Mouse (Mus musculus) limb, embryonic 11.5 days (tissue): ENCODE results near the gene Rc3h2. TPM values are rescaled to one million over a fixed set of nuclear protein-coding genes. Genes with fewer than 3 reads are reported as not detected.
A peak's percentile ranks its signal among the peaks of the same experiment; 100 is the strongest.

Experiments used
- ATAC-seq: fragments of 200-750 bp; cut with Nextera tagmentation; 2 replicates; pipeline ENCODE4 v1.8.0; 2017; ENCODE audit warnings: low read depth; ENCODE audit not compliant: insufficient number of reproducible peaks, low FRiP score, low TSS enrichment
- DNase-seq: peaks from one replicate; pipeline ENCODE4 v3.0.0-alpha.2; 2015; ENCODE audit warnings: low spot score
- H3K27ac ChIP-seq: fragments of 300-500 bp; sonication (generic); replicated peaks from 2 replicates; pipeline ENCODE4 v1.5.1; 2014; ENCODE audit warnings: low read depth, mild to moderate bottlenecking, low read length
- H3K27me3 ChIP-seq: fragments of 300-500 bp; sonication (generic); 2 replicates; pipeline ENCODE4 v1.6.1; 2014; ENCODE audit warnings: mild to moderate bottlenecking, low read length, mixed read lengths; ENCODE audit not compliant: control insufficient read depth, insufficient read depth
- H3K36me3 ChIP-seq: fragments of 300-500 bp; sonication (generic); 2 replicates; pipeline ENCODE4 v1.6.1; 2014; ENCODE audit warnings: mild to moderate bottlenecking, low read length, moderate library complexity, mixed read lengths; ENCODE audit not compliant: control insufficient read depth, insufficient read depth
- H3K4me1 ChIP-seq: fragments of 300-500 bp; sonication (generic); 2 replicates; pipeline ENCODE4 v1.6.1; 2014; ENCODE audit warnings: low read length, mixed read lengths; ENCODE audit not compliant: control insufficient read depth, insufficient read depth
- H3K4me2 ChIP-seq: fragments of 300-500 bp; sonication (generic); 2 replicates; pipeline ENCODE4 v1.6.1; 2014; ENCODE audit warnings: low read depth, mild to moderate bottlenecking, moderate library complexity; ENCODE audit not compliant: severe bottlenecking
- H3K4me3 ChIP-seq: fragments of 300-500 bp; sonication (generic); 2 replicates; pipeline ENCODE4 v1.5.1; 2014; ENCODE audit warnings: low read depth, low read length
- H3K9ac ChIP-seq: fragments of 300-500 bp; sonication (generic); 2 replicates; pipeline ENCODE4 v1.6.1; 2014; ENCODE audit warnings: mild to moderate bottlenecking, low read length
- H3K9me3 ChIP-seq: fragments of 300-500 bp; sonication (generic); 2 replicates; pipeline ENCODE4 v1.6.1; 2016; ENCODE audit warnings: low read length; ENCODE audit not compliant: control insufficient read depth
- WGBS: fragments of 180-500 bp; shearing (Covaris S2); extraction: QIAGEN DNeasy Blood & Tissue Kit; methylation state at CpG from one replicate; pipeline ENCODE4 v1.1.7; 2014; 5-methylcytosine and 5-hydroxymethylcytosine counted together
- polyA plus RNA-seq: library from polyadenylated mRNA; unstranded; fragments of >200 nt; fragmentation: Nextera tagmentation; extraction: Ambion mirVana; gene quantifications from 2 replicates; pipeline ENCODE4 v1.2.1, GENCODE M21; 2014

Gene Rc3h2
- polyA plus RNA-seq, 1 experiment from 2014 or later = 17.0 TPM

- 93% methylated on average over 2 of the region's 2 CpGs for WGBS
- H3K36me3 ChIP-seq = peaks cover 6% of the 10 kb centered on the region
- H3K27me3 ChIP-seq = no peaks in the 10 kb centered on the region
- H3K4me3 ChIP-seq = no peak overlapping the region
- H3K27ac ChIP-seq = no peak overlapping the region
- DNase-seq = no peak
- no peak overlapping the region for H3K9ac ChIP-seq
- no peaks in the 10 kb centered on the region for H3K9me3 ChIP-seq
- peak overlapping the region; percentile 12; the same call in 1 of the 2 replicates for H3K4me2 ChIP-seq
- ATAC-seq = no peak
- H3K4me1 ChIP-seq = no peaks in the 10 kb centered on the region
Observed at GRCm38 (mm10) chr2:37359908-37360307, 62.8 kb downstream of the Rc3h2 start.

- Histone ChIP-seq H3K27me3 (no peaks in the 10 kb centered on the region), H3K4me3 (peak within 1 kb of the TSS; percentile 68), H3K4me2 (peak within 1 kb of the TSS; percentile 49), H3K9ac (peak within 1 kb of the TSS; percentile 80), H3K27ac (peak within 1 kb of the TSS; percentile 92), H3K9me3 (no peaks in the 10 kb centered on the region), H3K36me3 (peaks cover 9% of the 10 kb centered on the region), H3K4me1 (no peaks in the 10 kb centered on the region)
- WGBS = under 1% methylated on average over 42 of the region's 42 CpGs
- peak; percentile 100 for ATAC-seq
- peak; percentile 88 for DNase-seq
Observed at GRCm38 (mm10) chr2:37358633-37359540, 63.8 kb downstream of the Rc3h2 start, which contains the start of gene Pdcl. TSS of gene Pdcl (minus strand) at chr2:37359332.

GRCm38 (mm10) chr2:37355571-37355970 is 67.1 kb downstream of the Rc3h2 start:
- H3K9me3 ChIP-seq = no peaks in the 10 kb centered on the region
- ATAC-seq (no peak), DNase-seq (no peak)
- no peaks in the 10 kb centered on the region for H3K27me3 ChIP-seq
- H3K27ac ChIP-seq = no peak overlapping the region
- H3K4me2 ChIP-seq = no peak overlapping the region
- no peak overlapping the region for H3K4me3 ChIP-seq
- peaks cover 26% of the 10 kb centered on the region for H3K36me3 ChIP-seq
- H3K4me1 ChIP-seq = no peaks in the 10 kb centered on the region
- no peak overlapping the region for H3K9ac ChIP-seq
- WGBS = 97% methylated on average over 5 of the region's 5 CpGs

DNA sequence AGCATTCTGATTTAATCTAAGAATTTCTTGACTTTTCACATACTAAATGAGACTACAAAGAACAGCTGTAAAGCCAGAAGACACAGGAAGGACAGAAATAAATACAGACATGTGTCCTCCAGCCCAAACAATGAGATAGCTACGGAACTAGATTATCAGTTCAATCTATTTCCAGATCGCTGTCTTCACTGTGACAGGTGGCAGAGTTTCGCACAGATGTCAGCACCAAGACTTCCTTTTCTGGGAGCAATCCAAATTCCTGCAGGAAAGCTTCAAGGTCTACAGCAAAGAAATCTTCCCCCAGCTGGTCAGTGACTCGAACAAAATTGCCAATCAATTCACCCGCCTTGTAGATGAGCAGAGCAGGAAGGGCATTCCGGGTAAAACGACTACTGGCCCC is 71.0 kb downstream of the Rc3h2 start:
- H3K27me3 ChIP-seq = no peaks in the 10 kb centered on the region
- no peak overlapping the region for H3K4me3 ChIP-seq
- no peaks in the 10 kb centered on the region for H3K4me1 ChIP-seq
- no peak overlapping the region for H3K9ac ChIP-seq
- no peaks in the 10 kb centered on the region for H3K9me3 ChIP-seq
- no peak for ATAC-seq
- DNase-seq = no peak
- no peak overlapping the region for H3K4me2 ChIP-seq
- 88% methylated on average over 7 of the region's 7 CpGs for WGBS
- no peak overlapping the region for H3K27ac ChIP-seq
- H3K36me3 ChIP-seq = peaks cover 26% of the 10 kb centered on the region

DNA sequence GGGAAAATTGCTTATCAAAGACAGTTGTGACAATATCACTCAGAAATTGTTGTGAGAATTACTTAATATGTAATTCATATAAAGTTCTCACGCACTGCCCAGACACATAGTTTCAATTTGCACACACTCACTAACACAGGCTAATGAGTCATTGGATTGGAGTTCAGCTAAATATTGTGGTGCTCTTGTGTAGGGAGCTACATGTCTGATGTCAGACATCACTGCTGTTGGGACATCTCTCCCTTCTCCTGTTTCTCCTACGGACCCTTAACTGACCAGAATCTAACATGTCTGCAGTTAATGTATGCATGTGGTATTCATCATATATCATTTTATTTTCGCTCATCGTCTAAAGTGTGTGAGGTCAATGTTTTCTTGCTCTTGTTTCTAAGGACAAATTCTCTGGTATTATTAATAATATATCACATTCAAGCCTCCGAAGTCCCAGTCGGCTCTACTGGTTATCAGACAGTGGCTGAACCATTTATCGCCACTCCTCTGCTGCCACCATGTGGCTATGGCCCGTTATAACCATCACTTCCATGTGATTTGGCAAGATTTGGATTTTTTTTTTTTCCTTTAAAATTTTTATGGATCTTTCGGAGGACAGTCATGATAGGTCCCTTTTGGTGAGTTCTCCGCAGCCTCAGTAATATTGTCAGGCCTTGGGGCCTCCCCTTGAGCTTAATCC is 84.1 kb downstream of the Rc3h2 start:
- H3K4me3 ChIP-seq = no peak overlapping the region
- ATAC-seq = no peak
- H3K4me1 ChIP-seq = no peaks in the 10 kb centered on the region
- H3K4me2 ChIP-seq = no peak overlapping the region
- no peak overlapping the region for H3K9ac ChIP-seq
- no peaks in the 10 kb centered on the region for H3K27me3 ChIP-seq
- H3K9me3 ChIP-seq = no peaks in the 10 kb centered on the region
- no peaks in the 10 kb centered on the region for H3K36me3 ChIP-seq
- DNase-seq = peak; percentile 57
- no peak overlapping the region for H3K27ac ChIP-seq
- 64% methylated on average over 10 of the region's 10 CpGs for WGBS

- Histone ChIP-seq H3K27me3 (no peaks in the 10 kb centered on the region), H3K36me3 (no peaks in the 10 kb centered on the region), H3K27ac (no peak overlapping the region), H3K4me2 (no peak overlapping the region), H3K9ac (no peak overlapping the region), H3K4me1 (no peaks in the 10 kb centered on the region), H3K9me3 (no peaks in the 10 kb centered on the region; the same call in 1 of the 2 replicates), H3K4me3 (no peak overlapping the region)
- 86% methylated on average over 2 of the region's 2 CpGs for WGBS
- DNase-seq (no peak), ATAC-seq (no peak)
Observed at GRCm38 (mm10) chr2:37333321-37333720, 89.4 kb downstream of the Rc3h2 start.

DNA sequence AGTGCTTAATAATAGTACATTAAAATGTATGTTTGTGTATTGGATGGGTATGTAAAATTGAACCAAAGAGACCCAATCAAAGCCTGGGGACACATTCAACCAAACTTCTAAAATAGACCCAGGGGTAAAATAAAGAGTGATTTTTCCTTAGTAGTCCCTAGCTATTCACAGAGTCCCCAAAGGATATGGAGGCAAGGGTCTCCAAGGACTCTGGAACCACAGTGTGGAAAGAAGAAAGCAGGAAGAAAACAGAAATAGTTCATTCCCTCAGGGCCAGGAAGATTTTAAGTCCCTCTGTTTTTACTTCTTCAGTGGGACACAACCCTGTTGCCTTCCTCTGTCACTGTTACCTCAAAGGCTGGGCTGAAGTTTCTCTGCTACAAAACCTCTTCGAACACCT is 96.5 kb downstream of the Rc3h2 start, which contains the start of gene Olfr368:
TSS of gene Olfr368 (plus strand) at position 301 of the 400 bp plus-strand sequence.
- no peaks in the 10 kb centered on the region for H3K4me1 ChIP-seq
- no peak within 1 kb of the TSS for H3K27ac ChIP-seq
- no peaks in the 10 kb centered on the region for H3K36me3 ChIP-seq
- H3K4me3 ChIP-seq = no peak within 1 kb of the TSS
- no peaks in the 10 kb centered on the region for H3K27me3 ChIP-seq
- no peak within 1 kb of the TSS for H3K9ac ChIP-seq
- ATAC-seq = no peak
- no peaks in the 10 kb centered on the region for H3K9me3 ChIP-seq
- 85% methylated on average over 1 of the region's 1 CpGs for WGBS
- DNase-seq = no peak
- H3K4me2 ChIP-seq = no peak within 1 kb of the TSS
